Mouse (Mus musculus) left cerebral cortex, adult 18-20 months (tissue): ENCODE results near the gene Msh2. TPM values are rescaled to one million over a fixed set of nuclear protein-coding genes. Genes with fewer than 3 reads are reported as not detected.
A peak's percentile ranks its signal among the peaks of the same experiment; 100 is the strongest.

ENCODE experiments used
- DNase-seq, 2 experiments: peaks; one replicate each; pipeline ENCODE4 v3.0.0; 2021 to 2022; ENCODE audit warnings: low spot score in 2 of 2, mixed read lengths in 1 of 2
- total RNA-seq, 2 experiments: library from RNA; stranded (reverse); gene quantifications; 2 replicates each; pipeline ENCODE4 v1.2.3; 2021

The Msh2 gene
- total RNA-seq, 2 experiments from 2014 or later: 33.0 to 36.4 TPM

DNA sequence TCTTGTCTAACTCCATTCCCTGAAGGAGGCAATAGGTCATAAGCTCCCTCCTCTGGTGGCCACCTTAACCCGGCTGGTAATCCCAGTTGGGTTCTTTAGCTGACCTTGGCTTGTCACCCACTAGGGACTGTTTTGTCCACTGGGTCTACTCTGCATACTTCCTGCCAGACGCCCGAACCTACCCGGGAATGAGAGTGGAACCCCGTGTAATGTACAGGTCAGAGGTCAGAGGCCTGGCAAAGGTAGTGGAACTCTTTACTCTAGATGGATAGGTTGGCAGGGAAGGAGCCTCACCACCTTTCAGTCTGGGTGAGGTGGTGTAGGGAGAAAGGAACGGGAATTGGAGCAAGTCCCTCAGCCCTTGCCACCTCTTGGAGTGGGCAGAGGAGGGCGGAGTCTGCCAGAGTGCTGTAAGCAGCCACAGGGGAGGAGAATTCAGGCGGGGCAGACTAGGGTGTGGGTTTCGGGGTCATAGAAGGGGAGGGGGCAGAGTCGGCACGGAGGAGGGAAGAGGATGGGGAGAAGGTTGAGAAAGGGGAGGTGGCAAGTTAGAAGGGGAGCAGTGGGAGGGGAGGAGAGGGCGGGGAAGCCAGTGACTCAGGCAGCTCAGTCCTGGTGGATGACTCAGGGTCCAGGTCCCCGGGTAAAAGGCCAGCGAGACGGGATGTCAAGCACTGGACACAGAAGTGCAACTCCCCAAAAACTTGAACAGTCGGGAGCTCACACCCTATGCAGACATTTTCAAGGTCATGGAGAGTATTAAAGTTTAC lies 27.1 kb downstream of the Msh2 start:
- DNase-seq: no peak

DNA sequence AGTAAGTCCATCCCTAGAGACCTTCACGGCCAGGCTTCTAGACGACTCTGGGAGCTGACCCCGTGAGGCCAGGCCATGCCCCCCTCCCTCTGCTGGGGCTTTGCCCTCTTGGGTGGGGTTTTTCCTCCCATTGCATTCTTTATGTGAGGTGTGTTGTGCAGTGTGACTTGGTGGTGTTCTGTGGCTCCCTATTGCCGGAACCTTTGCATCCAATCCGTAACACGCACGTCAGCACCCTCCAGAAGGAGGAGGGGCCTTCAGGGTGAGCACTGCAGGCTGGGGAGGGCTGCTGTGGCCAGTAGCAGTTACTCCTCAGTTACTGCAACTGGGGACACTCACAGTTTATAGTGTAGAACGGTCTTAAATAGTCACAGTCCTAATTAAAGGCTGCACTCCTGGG lies 28.0 kb downstream of the Msh2 start:
- DNase-seq: no peak

DNA sequence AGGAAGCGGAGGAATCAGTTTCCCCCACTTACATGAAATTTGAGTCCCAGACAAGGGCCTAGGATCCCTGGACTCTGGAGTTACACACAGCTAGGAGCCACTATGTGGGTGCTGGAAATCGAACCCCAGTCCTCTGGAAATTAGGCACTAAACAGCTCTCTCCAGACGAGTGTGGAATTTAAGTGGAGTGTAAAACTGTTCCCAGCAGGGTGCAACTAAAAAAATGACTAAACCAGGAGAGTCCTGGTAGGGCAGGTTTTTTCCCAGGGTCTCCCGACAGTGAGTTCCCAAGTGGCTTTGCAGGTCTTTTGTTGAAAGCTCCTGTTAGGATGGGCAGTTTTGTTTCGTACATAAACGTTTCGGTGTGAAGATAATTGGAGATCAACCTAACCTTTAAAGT lies 52.6 kb downstream of the Msh2 start:
- DNase-seq: no peak

DNA sequence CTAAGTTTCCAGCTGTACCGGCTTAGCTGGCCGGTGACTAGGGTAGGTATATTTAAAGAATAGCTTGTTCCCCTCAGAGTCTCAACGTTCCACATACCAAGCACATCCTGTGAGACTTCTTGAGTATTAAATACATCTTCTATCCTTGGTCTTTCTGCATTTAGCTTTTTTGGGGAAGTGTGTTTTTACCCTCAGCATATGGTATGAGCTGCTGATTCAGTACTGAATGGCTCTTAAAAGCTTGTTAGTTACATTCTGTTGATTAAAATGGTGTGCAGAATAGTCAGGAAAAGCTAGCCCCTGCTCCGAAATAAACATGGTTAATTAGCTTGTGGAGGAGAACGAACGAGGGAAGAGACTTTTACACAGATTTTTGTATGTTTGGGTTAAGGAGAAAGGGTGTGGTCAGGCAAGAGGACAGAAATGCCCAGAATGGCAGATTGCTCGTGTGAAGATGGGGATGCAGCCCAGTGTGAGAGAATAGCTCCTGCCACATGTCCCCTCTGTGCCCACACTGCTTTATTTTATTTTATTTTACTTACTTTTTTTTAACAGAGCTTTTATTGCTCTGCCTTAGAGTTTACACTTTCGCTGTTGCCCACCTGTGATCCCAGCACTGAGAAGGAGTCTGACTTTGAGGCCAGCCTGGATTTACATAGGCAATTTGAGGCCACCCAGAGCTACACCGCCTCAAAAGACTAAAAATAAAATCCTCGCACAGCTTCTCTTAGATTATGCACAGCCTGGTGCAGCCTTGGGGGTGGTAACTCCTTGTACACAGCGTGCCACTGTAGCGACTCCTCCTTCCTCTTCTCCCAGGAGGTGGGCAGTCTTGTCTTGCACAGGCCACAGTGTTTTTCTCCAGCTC lies 54.6 kb downstream of the Msh2 start:
- DNase-seq: peak; percentile 31 to 52

DNA sequence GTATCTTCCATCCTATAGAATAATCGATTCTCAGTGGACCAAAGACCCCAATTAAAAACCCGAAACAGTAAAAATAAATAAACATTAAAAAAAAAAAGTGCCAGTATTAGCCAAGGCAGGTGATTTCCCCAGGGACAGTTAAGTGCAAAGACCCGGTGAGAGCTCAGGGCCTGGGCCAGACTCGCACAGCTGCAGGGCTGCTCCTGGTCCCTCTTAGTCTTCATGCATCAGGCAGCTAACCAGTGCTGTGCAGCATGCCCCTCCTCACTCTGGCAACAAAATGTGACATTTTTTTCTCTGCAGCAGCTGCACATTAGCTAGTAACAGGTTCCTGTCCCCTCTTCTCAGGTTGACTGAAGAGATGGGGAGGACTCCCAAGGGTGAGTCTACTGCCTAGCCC lies 59.8 kb downstream of the Msh2 start:
- no peak for DNase-seq

DNA sequence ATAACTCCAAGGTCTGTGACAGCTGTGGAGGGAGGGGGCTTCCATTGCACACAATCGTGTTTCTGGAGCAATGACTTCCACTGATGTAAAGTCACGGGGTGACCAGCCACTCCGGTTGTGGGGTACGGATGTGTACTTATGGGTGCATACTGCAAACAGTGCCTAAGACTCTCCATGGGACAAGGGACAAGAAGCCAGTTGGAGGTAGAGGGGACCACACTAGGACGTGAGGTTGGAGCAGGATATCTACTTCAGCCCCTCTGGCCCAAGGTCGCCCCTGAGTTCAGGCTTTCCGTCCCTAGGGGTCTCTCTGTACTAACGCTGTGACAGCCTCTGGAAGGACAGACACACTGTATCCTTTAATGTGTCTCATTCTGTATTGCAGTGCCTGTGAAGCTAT lies 62.3 kb downstream of the Msh2 start:
- no peak for DNase-seq

DNA sequence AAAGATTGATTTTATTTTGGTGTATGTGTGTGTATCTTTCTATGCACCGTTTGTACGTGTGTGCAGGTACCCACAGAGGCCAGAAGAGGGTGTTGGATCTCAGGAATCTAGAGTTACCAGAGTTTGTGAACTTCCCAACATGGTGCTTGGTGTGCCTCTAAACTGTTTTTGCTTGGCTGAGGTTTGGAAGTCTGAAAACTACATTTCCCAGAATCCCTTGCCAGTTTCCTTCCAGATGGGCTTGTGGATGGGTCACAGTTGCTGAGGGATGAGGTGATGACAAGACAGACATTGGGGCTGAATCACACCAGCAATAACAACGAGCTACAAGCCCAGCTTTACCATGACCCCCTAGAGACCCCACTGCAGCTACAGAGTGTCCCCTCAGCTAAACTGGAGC lies 65.0 kb downstream of the Msh2 start:
- DNase-seq: no peak

DNA sequence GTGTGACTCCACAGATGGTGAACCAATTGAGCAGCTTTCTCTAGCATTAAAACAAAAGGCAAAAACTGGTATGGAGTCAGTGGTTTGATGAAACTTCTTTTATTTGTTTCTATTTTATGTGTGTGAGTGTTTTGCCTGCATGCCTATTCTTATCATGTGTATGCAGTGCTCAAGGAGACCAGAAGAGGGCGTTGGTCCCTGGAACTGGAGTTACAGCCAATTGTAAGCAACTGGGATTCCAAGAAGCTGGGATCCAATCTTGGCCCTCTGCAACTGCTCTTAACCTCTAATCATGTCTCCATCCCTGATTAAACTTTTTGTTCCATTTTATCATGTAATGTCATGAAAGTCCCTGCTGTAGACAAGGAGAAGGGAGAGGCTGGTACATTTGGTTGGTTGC lies 67.7 kb downstream of the Msh2 start:
- no peak for DNase-seq

DNA sequence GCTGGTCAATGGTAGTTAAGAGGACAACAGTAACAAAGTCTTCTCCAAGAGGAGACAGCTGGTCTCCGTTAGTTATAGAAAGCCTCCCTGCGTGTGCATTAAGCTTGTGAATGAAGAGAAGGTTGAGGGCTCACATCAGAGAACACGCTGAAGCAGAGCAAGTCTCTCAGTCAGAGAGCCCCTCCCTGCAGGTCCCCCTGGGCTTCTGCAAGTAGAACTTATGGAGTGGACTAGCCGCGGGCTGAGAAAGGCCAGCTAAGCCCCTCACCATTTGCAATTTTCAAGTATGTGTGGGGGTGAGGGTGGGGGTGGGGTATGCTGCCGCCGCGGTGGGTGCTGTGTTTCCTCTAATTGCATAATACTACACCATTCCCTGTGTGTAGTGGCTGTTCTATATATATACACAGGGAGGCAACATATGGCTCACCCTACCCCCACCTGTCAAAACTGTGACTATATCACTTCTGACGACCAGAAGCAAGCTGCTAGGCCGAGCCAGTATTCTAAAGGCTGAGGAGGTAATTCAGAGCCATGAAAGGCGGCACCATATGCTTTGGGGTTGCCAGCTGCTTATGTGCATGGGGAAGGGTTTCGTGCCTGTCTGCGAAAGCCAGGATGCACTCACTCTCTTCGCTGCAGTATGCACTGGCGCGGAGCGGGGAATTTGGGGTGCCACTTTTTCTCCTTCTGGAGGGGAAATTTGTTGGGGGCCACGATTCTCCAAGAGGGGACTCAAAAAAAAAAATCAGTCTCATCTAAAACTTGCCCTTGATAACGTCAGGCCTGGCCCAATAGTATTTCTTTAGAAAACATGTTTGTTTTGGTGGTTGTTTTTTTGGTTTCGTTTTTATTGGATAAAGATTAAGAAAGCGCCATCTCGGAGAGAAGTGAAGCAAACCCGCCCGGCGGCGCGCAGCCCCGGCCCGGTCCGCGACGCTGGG lies 73.1 kb downstream of the Msh2 start:
- DNase-seq: peak; percentile 71 to 80

DNA sequence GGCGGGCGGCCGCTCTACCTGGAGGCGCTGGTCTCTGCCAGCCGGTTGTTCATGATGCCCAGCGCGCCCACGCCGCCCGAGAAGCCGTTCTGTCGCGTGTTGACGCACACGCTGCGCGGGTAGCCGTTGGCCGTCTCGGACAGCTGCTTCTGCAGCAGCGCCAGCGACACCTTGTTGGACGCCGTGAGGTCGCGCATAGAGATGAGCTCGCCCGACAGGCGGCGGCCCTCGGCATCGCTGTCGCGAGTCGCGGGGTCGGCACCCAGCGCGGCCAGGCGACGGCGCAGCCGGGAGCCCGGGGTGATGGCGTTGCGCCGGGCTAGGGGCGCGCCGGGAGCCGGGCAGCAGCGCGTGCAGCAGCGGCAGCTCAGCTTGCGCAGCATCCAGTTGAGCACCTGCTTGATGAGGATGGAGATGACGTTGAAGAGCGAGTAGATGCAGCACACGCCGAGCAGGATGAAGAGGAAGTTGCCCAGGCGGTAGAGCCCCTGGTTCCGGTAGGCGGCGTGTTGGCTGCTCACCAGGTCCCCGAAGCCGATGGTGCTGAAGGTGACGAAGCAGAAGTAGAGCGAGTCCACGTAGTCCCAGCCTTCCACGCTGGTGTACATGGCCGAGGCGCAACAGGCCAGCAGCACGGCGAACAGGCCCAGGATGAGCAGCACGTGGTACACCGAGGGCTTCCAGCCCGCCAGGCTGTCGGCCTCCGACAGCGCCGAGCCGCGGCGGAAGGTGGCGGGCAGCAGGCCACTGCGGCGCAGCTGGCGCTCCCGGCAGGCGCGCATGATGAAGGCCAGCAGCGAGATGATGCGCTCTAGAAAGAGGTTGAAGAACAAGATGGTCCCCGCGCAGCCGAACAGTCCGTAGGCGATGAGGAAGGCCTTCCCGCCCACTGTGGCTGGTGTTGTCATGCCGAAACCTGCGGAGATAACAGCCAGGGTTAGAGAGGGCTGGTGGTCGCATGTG lies 74.1 kb downstream of the Msh2 start:
- peak; percentile 68 to 77 for DNase-seq

DNA sequence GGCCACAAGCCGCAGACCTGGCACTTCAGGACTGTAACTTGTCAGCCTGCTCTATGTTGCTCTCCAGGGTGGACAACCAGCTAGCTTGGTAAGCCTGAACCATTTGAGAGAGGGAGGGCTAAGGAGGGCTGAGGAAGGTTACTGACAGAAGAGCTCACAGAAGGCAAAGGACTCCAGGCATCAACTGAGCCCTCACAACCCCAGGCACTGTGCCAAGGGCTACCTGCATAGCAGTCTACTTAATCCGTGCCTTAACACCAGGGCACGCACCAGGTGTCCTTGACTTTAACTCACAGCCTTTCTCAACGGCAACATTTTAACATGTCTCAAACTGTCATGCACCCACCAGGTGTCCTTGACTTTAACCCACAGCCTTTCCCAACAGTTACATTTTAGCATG lies 88.2 kb downstream of the Msh2 start:
- DNase-seq: no peak

DNA sequence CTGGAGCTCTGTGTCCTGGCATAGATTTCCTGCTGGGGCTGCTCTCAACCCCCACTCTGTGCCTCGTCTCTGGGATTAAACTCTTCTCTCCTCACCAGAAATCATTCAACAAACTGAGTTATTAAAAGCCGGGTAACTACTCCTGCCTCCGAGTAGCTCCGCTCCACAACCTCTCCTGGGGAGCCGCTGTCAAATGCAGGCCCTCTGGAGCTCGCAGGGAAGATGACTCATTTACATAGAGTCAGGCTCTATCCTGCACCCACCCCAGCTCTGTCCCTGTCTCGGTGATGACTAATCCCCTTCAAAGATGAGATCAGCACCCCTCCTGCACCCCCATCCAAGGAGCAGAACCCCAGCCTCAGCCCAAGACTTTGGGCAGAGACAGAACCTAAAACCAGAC lies 91.0 kb downstream of the Msh2 start:
- DNase-seq: peak; percentile 39

DNA sequence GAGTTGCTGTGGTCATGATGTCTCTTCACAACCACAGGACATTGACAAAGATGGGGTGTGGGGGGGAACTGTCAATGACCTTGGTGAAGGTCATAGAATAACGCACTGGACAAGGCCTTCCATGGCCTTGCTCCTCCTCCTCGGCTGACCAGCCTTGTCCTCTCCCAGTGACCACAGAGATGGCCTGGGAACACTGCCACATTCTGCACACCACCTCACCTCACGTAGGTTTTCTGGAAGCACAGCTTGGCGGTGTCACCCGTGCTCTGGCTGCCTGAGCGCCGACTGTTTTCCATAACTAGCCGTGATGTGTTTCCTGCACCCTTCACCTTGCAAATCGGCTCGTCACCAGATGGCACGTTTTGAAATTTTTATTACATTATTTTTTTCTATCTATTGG lies 92.9 kb downstream of the Msh2 start:
- DNase-seq: no peak

DNA sequence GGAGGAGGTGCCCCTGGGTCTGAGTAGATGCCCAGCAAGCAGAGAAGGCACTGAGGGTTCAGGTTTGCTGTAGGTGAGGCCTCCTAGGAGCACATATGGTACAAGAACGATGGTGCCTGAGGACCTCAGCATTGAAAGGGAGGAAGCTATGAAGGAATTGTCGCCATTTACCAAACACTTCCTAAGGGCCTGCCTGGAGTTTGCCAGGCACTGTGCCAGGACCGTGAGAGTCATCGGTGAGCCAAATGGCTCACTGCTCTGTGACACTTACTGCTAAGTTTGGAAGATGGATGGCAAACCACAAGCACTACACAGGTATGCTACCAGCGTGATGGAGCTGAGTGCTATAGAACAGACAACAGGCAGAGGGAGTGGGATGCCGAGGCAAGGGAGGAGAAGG lies 94.8 kb downstream of the Msh2 start:
- no peak for DNase-seq

DNA sequence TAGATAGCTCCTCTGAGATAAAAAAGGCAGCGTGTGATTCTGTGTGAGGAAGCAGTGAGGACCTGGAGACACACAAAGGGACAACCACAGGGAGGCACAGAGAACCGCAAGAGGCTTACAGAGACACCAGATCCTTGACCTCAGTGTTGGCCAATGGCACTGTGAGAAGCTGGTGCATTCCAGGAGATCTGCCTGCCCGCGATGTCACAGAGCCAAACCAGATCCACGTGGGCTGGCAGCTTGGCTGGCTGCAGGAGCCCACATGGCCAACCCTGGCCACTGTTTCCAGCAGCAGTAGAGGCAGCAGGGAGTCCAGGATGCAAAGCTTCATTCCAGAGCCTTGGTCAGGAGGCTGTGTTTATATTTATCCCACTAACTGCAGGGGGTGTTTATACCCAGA lies 98.6 kb downstream of the Msh2 start:
- DNase-seq: no peak

DNA sequence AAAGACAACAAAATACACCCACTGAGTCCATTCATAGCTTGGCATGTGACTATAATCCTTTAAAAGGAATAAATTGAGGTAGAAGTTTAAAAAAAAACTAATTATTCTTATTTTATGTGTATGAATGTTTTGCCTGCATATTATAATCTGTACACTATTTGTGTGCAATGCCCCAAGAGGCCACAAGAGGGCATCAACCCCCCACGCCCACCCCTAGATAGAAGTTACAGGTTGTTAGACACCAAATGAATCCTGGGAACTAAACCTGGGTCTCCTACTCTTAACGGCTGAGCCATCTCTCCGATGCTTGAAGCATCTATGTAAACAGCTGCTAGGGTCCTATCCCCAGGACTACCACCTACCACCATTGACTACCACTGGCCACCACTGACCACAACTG lies 101.0 kb downstream of the Msh2 start:
- no peak for DNase-seq
